Mouse (Mus musculus) neural tube, embryonic 13.5 days (tissue): ENCODE measurements at regions not wholly inside any gene's neighbourhood (a gene's known extent, or its start where the extent isn't known, plus 50 kb on each side); places are given as distances from the start of the nearest gene placed in this dataset.
A peak's percentile ranks its signal among the peaks of the same experiment; 100 is the strongest.

Experiments used
- ATAC-seq: fragments of 200-750 bp; cut with Nextera tagmentation; 2 replicates; pipeline ENCODE4 v1.8.0; 2017; ENCODE audit warnings: low read depth, mild to moderate bottlenecking, moderate TSS enrichment, moderate library complexity
- H3K27ac ChIP-seq: fragments of 300-500 bp; sonication (generic); replicated peaks from 2 replicates; pipeline ENCODE4 v1.5.1; 2015; ENCODE audit warnings: moderate library complexity, mild to moderate bottlenecking, inconsistent platforms
- H3K27me3 ChIP-seq: fragments of 300-500 bp; sonication (generic); 2 replicates; pipeline ENCODE4 v1.6.1; 2015; ENCODE audit warnings: mild to moderate bottlenecking, inconsistent platforms
- H3K36me3 ChIP-seq: fragments of 300-500 bp; sonication (generic); 2 replicates; pipeline ENCODE4 v1.6.1; 2015; ENCODE audit warnings: mild to moderate bottlenecking, inconsistent platforms
- H3K4me1 ChIP-seq: fragments of 300-500 bp; sonication (generic); replicated peaks from 2 replicates; pipeline ENCODE4 v1.6.1; 2015; ENCODE audit warnings: inconsistent platforms
- H3K4me2 ChIP-seq: fragments of 300-500 bp; sonication (generic); 2 replicates; pipeline ENCODE4 v1.6.1; 2015; ENCODE audit warnings: inconsistent platforms, mild to moderate bottlenecking, moderate library complexity
- H3K4me3 ChIP-seq: fragments of 300-500 bp; sonication (generic); 2 replicates; pipeline ENCODE4 v1.5.1; 2015; ENCODE audit warnings: mild to moderate bottlenecking, inconsistent platforms
- H3K9ac ChIP-seq: fragments of 300-500 bp; sonication (generic); 2 replicates; pipeline ENCODE4 v1.6.1; 2015; ENCODE audit warnings: moderate library complexity, mild to moderate bottlenecking, inconsistent platforms
- H3K9me3 ChIP-seq: fragments of 300-500 bp; sonication (generic); 2 replicates; pipeline ENCODE4 v1.6.1; 2016; ENCODE audit warnings: inconsistent platforms
- WGBS: fragments of 180-500 bp; shearing (Covaris S2); methylation state at CpG from one replicate; pipeline ENCODE4 v1.1.7; 2015; 5-methylcytosine and 5-hydroxymethylcytosine counted together

- WGBS = 26% methylated on average over 3 of the region's 3 CpGs
These were observed 661.9 kb downstream of the Cenpc1 start for GRCm38 (mm10) chr5:85403519-85403918.

GRCm38 (mm10) chr5:85360427-85360826, 705.0 kb downstream of the Cenpc1 start:
- no peak overlapping the region for H3K4me2 ChIP-seq
- peak; percentile 63; the same call in 1 of the 2 replicates for ATAC-seq

More at GRCm38 (mm10) chr5:85403519-85403918, 661.9 kb downstream of the Cenpc1 start:
- H3K4me3 ChIP-seq = no peak overlapping the region
- no peaks in the 10 kb centered on the region for H3K36me3 ChIP-seq
- no peak overlapping the region for H3K9ac ChIP-seq
- no peaks in the 10 kb centered on the region for H3K9me3 ChIP-seq
- H3K4me1 ChIP-seq = 0 out of 2 replicates have a peak, but pooled peaks cover 3% of the 10 kb centered on the region
- H3K27ac ChIP-seq = no peak overlapping the region
- no peaks in the 10 kb centered on the region for H3K27me3 ChIP-seq
- no peak overlapping the region for H3K4me2 ChIP-seq
- peak; percentile 71 for ATAC-seq

GRCm38 (mm10) chr5:85346762-85347161, 718.6 kb downstream of the Cenpc1 start:
- Histone ChIP-seq H3K9ac (no peak overlapping the region), H3K4me2 (no peak overlapping the region), H3K27ac (no peak overlapping the region), H3K4me3 (no peak overlapping the region), H3K27me3 (no peaks in the 10 kb centered on the region), H3K36me3 (no peaks in the 10 kb centered on the region), H3K4me1 (no peaks in the 10 kb centered on the region), H3K9me3 (no peaks in the 10 kb centered on the region)
- WGBS = 31% methylated on average over 3 of the region's 3 CpGs
- ATAC-seq = peak; percentile 40; the same call in 1 of the 2 replicates

More at GRCm38 (mm10) chr5:85360427-85360826, 705.0 kb downstream of the Cenpc1 start:
- Histone ChIP-seq H3K9ac (no peak overlapping the region), H3K9me3 (no peaks in the 10 kb centered on the region), H3K36me3 (no peaks in the 10 kb centered on the region), H3K4me3 (no peak overlapping the region), H3K27ac (no peak overlapping the region), H3K27me3 (no peaks in the 10 kb centered on the region), H3K4me1 (no peaks in the 10 kb centered on the region)

- H3K36me3 ChIP-seq = no peaks in the 10 kb centered on the region
- H3K27ac ChIP-seq = no peak overlapping the region
- H3K9me3 ChIP-seq = no peaks in the 10 kb centered on the region
- H3K4me1 ChIP-seq = no peaks in the 10 kb centered on the region
- H3K4me3 ChIP-seq = no peak overlapping the region
- no peak overlapping the region for H3K4me2 ChIP-seq
- WGBS = 79% methylated on average over 7 of the region's 7 CpGs
- ATAC-seq = no peak
- H3K9ac ChIP-seq = no peak overlapping the region
- no peaks in the 10 kb centered on the region for H3K27me3 ChIP-seq
These were observed 719.2 kb downstream of the Cenpc1 start for GRCm38 (mm10) chr5:85346066-85346649.

GRCm38 (mm10) chr5:85341383-85341782, 724.0 kb downstream of the Cenpc1 start:
- WGBS = 32% methylated on average over 4 of the region's 4 CpGs
- no peak overlapping the region for H3K27ac ChIP-seq
- no peak overlapping the region for H3K4me3 ChIP-seq
- peaks cover 15% of the 10 kb centered on the region for H3K4me1 ChIP-seq
- H3K9me3 ChIP-seq = no peaks in the 10 kb centered on the region
- H3K36me3 ChIP-seq = no peaks in the 10 kb centered on the region
- H3K9ac ChIP-seq = no peak overlapping the region
- H3K4me2 ChIP-seq = no peak overlapping the region
- ATAC-seq = peak; percentile 49; the same call in 1 of the 2 replicates
- H3K27me3 ChIP-seq = no peaks in the 10 kb centered on the region

GRCm38 (mm10) chr5:85337643-85338458, 727.5 kb downstream of the Cenpc1 start:
- 33% methylated on average over 8 of the region's 8 CpGs for WGBS
- peak; percentile 77 for ATAC-seq
- Histone ChIP-seq H3K27ac (peak overlapping the region; percentile 42; the same call in 1 of the 2 replicates), H3K4me3 (no peak overlapping the region), H3K9ac (no peak overlapping the region), H3K36me3 (no peaks in the 10 kb centered on the region), H3K4me1 (peaks cover 15% of the 10 kb centered on the region), H3K4me2 (no peak overlapping the region), H3K27me3 (no peaks in the 10 kb centered on the region), H3K9me3 (no peaks in the 10 kb centered on the region)

- ATAC-seq = no peak
- WGBS = 97% methylated on average over 1 of the region's 1 CpGs
- H3K9me3 ChIP-seq = no peaks in the 10 kb centered on the region
- H3K4me2 ChIP-seq = no peak overlapping the region
- no peaks in the 10 kb centered on the region for H3K36me3 ChIP-seq
- peaks cover 15% of the 10 kb centered on the region for H3K4me1 ChIP-seq
- H3K4me3 ChIP-seq = no peak overlapping the region
- H3K27ac ChIP-seq = no peak overlapping the region
- H3K9ac ChIP-seq = no peak overlapping the region
- H3K27me3 ChIP-seq = no peaks in the 10 kb centered on the region
These were observed 728.4 kb downstream of the Cenpc1 start for GRCm38 (mm10) chr5:85336944-85337343.
